Mouse (Mus musculus) kidney, adult 9 months (tissue): ENCODE measurements around the gene Sertad2.

Source experiments
- DNase-seq: peaks from one replicate; pipeline ENCODE4 v3.0.0; 2022

The Sertad2 gene

DNA sequence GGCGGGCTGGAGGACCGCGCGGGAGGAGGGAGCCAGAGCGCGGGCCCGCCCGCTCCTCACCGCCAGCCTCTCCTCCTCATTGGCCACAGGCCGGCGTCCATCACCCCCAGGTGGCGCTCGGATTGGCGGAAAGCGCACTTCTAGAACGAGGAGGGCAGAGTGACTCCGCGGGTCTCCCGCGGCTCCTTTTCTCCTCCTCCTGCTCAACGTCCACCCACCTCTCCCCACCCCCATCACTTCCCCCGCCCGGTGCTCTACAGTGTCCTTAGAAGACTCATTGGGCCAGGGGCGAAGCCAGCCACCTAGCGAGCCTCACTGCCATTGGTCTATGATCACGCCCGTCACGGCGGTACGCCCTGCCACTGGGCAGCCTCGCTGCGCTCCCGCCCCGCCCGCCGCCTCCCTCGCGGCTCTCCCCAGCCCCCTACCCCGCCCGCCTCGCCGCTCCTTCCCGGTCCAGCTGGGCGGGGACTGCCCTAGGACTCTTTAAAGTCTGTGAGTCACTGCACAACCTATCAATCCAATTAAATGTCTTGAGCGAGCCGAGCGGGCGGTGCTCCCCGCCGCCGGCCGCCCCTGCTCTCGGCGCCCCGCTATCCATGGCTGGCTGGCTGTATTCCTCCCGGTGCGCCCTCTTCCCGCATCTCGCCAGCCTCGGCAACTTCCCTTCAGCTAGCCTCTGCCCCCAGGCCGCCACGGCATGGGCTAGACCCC is at the start of gene Sertad2:
Gene Sertad2 (plus strand): TSS at position 515 of the 714 bp plus-strand sequence.
- DNase-seq = peak; percentile 100

DNA sequence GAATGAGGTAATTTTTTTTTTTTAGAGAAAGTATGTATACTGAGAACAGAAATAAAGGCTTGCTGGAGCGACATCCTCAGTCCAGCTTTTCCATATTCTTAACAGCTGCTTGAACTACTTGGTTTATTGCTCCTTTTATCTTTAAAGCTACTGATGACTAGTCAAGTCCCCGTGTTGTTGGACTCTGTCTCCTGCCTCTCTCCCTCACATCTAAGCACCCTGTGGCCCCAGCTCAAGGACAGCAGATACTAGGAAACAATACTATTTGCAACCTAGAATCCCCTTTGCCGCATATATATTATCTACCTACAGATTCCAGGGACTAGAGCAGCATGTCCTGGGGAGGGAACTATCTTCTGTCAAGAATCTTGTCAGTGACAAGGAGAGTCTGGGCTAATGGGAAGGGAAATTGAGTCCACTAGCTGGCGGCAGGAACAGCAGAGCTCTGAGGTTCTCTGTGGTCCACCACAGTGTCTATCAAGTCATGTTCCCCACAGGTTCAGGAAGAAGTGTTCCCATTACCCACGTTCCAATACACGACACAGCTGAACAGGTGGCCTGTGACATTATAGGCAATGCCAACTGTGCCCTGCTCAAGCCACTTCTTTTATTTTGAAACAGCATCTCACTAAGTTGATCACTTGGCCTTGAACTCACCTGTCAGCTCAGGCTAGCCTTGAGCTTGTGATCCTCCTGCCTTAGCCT is 49.0 kb upstream of the Sertad2 start:
- no peak for DNase-seq

DNA sequence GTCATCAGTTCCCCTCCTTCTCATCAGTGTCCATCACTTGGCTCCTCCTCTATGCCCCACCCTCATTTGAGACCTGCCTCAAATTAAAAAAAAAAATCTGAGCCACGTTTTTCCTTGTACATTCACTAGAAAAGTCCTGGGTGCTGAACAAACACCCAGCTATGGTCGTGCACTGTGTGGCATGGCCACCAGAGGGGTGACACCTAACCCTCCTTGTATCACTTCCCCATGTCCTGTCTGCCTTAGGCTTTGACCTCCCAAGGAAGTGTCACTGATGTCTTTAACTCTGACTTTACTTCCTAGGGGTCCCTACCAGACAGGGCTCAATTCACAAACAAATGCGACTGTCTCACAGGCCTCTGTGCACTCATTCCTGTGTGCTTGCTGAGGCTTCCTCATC is 42.5 kb upstream of the Sertad2 start:
- DNase-seq = no peak

GRCm38 (mm10) chr11:20501160-20501955 is 41.7 kb upstream of the Sertad2 start:
- no peak for DNase-seq

DNA sequence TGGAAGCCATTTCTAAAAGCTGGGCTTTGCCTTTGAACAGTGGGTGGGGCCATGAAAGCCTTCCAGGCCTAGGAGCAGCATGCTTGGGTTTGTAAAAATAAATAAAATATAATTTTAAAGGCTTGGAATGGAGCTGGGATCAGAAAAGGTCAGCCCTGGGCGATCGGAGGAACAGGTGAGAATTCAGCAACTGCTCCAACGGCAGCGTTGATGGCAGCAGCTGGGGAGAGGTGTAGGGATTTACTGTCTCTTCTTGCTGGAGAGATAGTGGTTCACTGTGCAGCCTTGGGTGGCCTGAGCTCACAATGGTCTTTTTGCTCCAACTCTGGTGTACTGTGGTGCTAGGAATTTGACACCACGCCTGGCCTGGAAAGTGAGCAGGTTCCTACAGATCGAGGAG is 29.5 kb upstream of the Sertad2 start:
- DNase-seq = no peak

DNA sequence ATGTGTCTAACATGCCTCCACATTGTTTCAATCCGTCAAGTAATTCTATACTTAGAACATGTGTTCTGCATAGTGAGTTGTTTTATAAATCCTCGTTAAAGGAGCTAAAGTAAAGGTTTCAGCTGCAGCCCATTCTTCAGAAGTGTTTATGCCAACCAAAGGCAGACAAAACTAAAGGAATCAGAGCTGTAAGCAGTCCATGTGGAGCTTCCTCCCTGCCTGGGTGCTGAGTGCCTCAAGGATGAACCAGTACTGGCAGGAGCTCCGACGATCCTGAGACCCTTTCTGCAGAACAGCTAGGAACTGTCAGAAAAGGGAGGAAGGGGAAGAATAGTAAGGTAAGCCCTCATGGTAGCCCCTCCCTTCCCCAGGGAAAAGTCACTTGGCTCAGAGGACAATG is 28.3 kb upstream of the Sertad2 start:
- no peak for DNase-seq

DNA sequence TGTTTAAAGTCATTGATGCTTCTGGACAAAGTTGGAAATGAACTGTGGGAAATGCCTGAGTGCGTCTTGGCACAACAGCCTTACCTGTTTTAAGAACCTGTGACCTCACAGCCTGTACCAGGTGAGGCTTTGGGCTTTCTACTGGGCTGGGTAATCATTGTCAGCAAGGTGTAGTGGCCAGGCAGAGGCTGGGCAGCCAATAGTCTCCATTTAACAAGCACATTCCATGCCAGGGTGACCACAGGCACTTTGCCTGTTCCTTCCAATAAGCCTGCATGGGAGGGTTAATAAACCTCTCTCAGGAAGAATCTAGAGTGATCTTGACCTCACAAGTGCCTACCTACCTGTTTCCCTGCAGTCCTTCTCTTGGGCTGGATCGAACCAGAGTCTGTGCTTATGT is 21.7 kb upstream of the Sertad2 start:
- peak; percentile 83 for DNase-seq

- no peak for DNase-seq
Measured at GRCm38 (mm10) chr11:20522750-20523149, 20.3 kb upstream of the Sertad2 start.

GRCm38 (mm10) chr11:20524435-20524834 is 18.6 kb upstream of the Sertad2 start:
- DNase-seq = no peak

GRCm38 (mm10) chr11:20525909-20526308 is 17.1 kb upstream of the Sertad2 start:
- DNase-seq = no peak

GRCm38 (mm10) chr11:20527901-20528300 is 15.2 kb upstream of the Sertad2 start:
- no peak for DNase-seq

DNA sequence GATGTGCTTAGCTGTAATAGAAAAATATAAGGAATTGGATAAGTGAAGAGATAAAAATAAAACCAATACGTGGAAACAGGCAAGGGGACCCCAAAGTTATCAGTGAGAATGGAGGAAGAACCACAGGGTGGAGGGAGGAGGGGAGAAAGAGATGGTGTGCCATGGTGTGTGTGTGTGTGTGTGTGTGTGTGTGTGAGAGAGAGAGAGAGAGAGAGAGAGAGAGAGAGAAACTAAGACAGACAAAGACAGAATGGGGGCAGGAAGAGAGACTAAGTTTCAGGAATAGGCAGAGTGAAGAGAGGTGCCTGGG is 11.4 kb upstream of the Sertad2 start:
- no peak for DNase-seq

GRCm38 (mm10) chr11:20531992-20532881 is 10.8 kb upstream of the Sertad2 start:
- peak; percentile 61 for DNase-seq

DNA sequence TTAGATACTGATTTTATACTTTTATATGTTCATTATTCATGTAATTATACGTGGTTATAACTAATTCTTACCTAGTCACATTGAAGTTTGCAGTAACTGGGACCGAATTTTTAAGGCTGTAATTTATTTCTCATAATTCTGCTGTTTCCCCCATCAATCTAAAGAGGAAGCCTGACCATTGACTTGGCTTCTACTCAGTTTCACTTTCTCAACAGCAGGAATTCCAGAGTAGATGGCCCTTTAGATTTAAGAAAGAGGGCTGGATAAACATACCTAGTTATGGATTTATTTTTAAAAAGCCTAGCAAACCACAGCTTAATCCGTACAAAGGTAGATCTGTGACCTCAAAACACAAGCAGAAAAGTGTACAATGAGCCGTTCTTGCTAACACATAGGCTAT is 9.8 kb upstream of the Sertad2 start:
- DNase-seq = no peak

DNA sequence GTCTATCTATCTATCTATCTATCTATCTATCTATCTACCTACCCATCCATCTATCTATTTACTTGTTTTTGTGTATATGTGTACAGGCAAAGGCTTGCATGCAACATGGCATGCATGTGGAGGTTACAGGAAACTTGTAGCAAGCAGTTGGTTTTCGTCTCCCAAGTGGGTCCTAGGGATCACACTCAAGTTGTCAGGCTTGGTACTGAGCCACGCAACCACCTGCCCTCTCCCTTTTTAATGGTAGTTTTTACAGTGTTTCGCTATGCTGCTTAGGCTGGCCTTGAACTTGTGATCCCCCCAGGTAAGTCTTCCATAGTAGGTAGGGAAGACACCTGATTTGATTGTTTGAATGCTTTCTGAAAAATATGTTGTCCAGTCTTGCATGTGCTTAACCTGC is 5.8 kb upstream of the Sertad2 start:
- no peak for DNase-seq

GRCm38 (mm10) chr11:20538496-20538895 is 4.6 kb upstream of the Sertad2 start:
- no peak for DNase-seq

- DNase-seq = no peak
Measured at GRCm38 (mm10) chr11:20541280-20541679, 1.8 kb upstream of the Sertad2 start.

DNA sequence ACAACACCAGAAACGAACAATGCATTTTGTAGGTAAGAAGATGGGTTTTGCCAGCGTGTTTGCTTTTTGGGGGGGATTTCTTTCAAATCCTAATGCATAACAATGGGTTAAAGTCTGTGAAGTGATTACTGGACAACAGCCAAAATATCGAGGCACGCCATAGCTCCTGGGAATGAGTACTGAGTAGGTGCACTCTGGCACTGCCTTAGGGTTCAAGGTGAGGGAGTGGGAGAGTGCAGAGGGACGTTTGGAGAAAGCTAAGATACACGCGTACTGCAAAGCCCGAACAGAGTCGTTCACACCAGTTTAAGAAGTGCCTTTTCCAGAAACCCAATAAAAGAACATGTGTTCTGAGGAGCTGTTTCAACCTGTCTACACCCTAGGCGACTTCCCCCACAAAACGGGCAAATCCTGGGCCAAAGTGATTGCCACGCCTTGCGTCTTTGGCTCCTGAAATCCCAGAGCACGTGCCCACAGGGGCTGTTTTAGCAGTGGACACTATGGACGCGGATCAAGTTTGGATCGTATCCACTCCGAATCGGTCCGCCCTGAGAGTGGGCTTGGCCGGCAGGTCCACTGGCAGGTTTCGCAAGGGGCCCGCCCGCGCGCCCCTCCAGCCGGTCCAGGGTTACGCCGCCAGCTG is 937 bp upstream of the Sertad2 start:
- DNase-seq = peak; percentile 86

DNA sequence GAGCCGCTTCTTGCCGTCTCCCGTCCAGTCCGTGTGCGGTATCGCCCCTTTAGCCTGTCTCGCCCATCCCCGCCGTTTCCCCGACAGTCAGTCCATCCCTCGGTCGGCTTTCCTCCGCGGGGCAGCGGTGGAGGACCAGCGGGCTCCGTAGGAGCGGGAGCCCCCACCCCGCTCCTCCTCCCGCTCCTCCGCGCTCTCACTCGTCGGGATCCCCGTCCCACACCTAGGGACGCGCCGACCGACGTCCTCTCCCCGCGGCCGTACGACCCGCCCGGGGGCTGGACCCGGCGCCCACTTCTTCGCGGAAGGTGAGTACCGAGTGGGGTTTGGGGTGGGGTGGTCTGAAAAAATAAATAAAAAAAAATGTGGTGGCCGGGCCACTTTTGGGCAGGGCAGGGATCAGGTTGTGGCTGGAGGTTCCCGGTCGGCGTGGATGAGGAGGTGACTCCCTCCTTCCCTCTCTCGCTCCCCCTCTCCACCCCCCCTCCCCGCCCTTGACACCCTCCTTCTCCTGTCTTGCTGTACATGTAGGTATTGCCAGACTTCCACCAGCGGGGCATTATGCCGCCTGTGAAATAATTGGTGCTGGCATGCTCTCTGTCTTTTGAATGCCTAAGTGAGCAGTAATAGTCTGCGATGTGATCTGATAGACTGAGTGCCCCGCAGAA is 534 bp downstream of the Sertad2 start:
- DNase-seq = peak; percentile 48

DNA sequence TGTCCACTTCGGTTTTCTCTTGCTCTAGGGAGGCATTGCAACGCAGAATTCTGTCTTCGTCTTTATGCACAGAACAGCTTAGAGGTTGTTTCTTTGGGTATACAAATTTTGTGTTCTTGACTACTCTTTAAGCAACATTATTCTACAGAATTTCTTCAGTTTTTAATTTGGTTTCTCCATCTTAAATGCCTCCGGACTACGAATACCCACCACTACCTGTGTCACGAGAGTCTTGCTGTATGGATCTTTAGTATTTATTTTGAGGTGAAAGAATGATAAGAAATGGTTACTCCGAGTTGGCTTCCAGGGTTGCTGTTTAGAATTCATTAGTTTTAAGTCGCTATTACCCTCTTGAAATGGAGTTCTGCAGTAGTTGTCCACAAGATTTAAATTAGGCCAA is 1.3 kb downstream of the Sertad2 start:
- DNase-seq = no peak

- no peak for DNase-seq
Measured at GRCm38 (mm10) chr11:20544801-20545515, 1.9 kb downstream of the Sertad2 start.
